Mouse (Mus musculus) intestine, embryonic 14.5 days (tissue): ENCODE data around the gene Rpl15. TPM values are rescaled to one million over a fixed set of nuclear protein-coding genes. Genes with fewer than 3 reads are reported as not detected.
"Not testable (repeated sequence)": the region's sequence is repeated elsewhere in the genome, so short reads cannot be mapped to it uniquely, and the experiment has no call there.

Experiments
- ATAC-seq: fragments of 200-750 bp; cut with Nextera tagmentation; replicated peaks from 2 replicates; pipeline ENCODE4 v1.8.0; 2017; ENCODE audit warnings: low read depth, moderate number of reproducible peaks, moderate TSS enrichment, moderate library complexity; ENCODE audit not compliant: low FRiP score, low TSS enrichment
- DNase-seq: peaks from one replicate; pipeline ENCODE4 v3.0.0-alpha.2; 2018; ENCODE audit warnings: low spot score
- H3K27ac ChIP-seq: fragments of 300-500 bp; sonication (generic); 2 replicates; pipeline ENCODE4 v1.5.1; 2014; ENCODE audit warnings: low read depth, mild to moderate bottlenecking, control low read depth
- H3K27me3 ChIP-seq: fragments of 300-500 bp; sonication (generic); replicated peaks from 2 replicates; pipeline ENCODE4 v1.6.1; 2014; ENCODE audit warnings: low read length, control low read depth; ENCODE audit not compliant: control insufficient read depth, insufficient read depth
- H3K36me3 ChIP-seq: fragments of 300-500 bp; sonication (generic); 2 replicates; pipeline ENCODE4 v1.6.1; 2014; ENCODE audit warnings: low read length, control low read depth; ENCODE audit not compliant: control insufficient read depth, insufficient read depth
- H3K4me1 ChIP-seq: fragments of 300-500 bp; sonication (generic); replicated peaks from 2 replicates; pipeline ENCODE4 v1.6.1; 2014; ENCODE audit warnings: low read length, control low read depth, mixed read lengths; ENCODE audit not compliant: control insufficient read depth, insufficient read depth
- H3K4me2 ChIP-seq: fragments of 300-500 bp; sonication (generic); 2 replicates; pipeline ENCODE4 v1.6.1; 2014; ENCODE audit warnings: low read length
- H3K4me3 ChIP-seq: fragments of 300-500 bp; sonication (generic); 2 replicates; pipeline ENCODE4 v1.5.1; 2014; ENCODE audit warnings: low read depth, low read length, control low read depth, mixed read lengths
- H3K9ac ChIP-seq: fragments of 300-500 bp; sonication (generic); 2 replicates; pipeline ENCODE4 v1.6.1; 2014; ENCODE audit warnings: mild to moderate bottlenecking, low read length
- H3K9me3 ChIP-seq: fragments of 300-500 bp; sonication (generic); 2 replicates; pipeline ENCODE4 v1.6.1; 2016; ENCODE audit warnings: low read length, control low read depth; ENCODE audit not compliant: control insufficient read depth
- WGBS: fragments of 180-500 bp; shearing (Covaris S2); extraction: QIAGEN DNeasy Blood & Tissue Kit; methylation state at CpG from one replicate; pipeline ENCODE4 v1.1.7; 2014; 5-methylcytosine and 5-hydroxymethylcytosine counted together
- polyA plus RNA-seq: library from polyadenylated mRNA; unstranded; fragments of >200 nt; fragmentation: Nextera tagmentation; extraction: Ambion mirVana; gene quantifications from 2 replicates; pipeline ENCODE4 v1.2.1, GENCODE M21; 2014

Gene Rpl15
- polyA plus RNA-seq, 1 experiment from 2014 or later: 537 TPM

- H3K4me2 ChIP-seq: not testable (repeated sequence)
- WGBS: 95% methylated on average over 11 of the region's 11 CpGs
Measured at GRCm38 (mm10) chr14:18225431-18225830, 45.8 kb downstream of the Rpl15 start.

GRCm38 (mm10) chr14:18221977-18222376, 49.2 kb downstream of the Rpl15 start:
- ATAC-seq (no peak), DNase-seq (peak; percentile 10)
- Histone ChIP-seq H3K9me3 (no peaks in the 10 kb centered on the region), H3K4me1 (no peaks in the 10 kb centered on the region), H3K27ac (no peak overlapping the region), H3K4me2 (no peak overlapping the region), H3K27me3 (no peaks in the 10 kb centered on the region), H3K9ac (no peak overlapping the region), H3K4me3 (no peak overlapping the region), H3K36me3 (no peaks in the 10 kb centered on the region)
- WGBS: 93% methylated on average over 6 of the region's 6 CpGs

More at GRCm38 (mm10) chr14:18225431-18225830, 45.8 kb downstream of the Rpl15 start:
- H3K4me3 ChIP-seq, H3K4me1 ChIP-seq, ATAC-seq, H3K9ac ChIP-seq, H3K27ac ChIP-seq, H3K9me3 ChIP-seq, H3K36me3 ChIP-seq, H3K27me3 ChIP-seq, DNase-seq: not testable (repeated sequence)

Other genes starting within 250 kb of the Rpl15 start
- 8.8 and 8.9 TPM in 2 replicates for gene Nr1d2, start 32.3 kb downstream of the Rpl15 start, polyA plus RNA-seq
- 12.7 and 13.3 TPM in 2 replicates for gene Nkiras1, start 255 bp downstream of the Rpl15 start, polyA plus RNA-seq
- gene Ube2e1, start 60.5 kb upstream of the Rpl15 start, polyA plus RNA-seq: 46.4 and 47.2 TPM in 2 replicates